Mouse (Mus musculus) small intestine, adult 2 months (tissue): ENCODE data around the gene Cetn3. TPM values are rescaled to one million over a fixed set of nuclear protein-coding genes. Genes with fewer than 3 reads are reported as not detected.

Source experiments
- H3K27ac ChIP-seq: fragments of 200-500 bp; 2 replicates; pipeline ENCODE4 v1.5.1; 2012; ENCODE audit warnings: low read depth, low read length, control low read depth, inconsistent platforms; ENCODE audit not compliant: insufficient read depth
- H3K27me3 ChIP-seq: fragments of 200-500 bp; 2 replicates; pipeline ENCODE4 v1.6.1; 2012; ENCODE audit warnings: mild to moderate bottlenecking, moderate library complexity, low read length, inconsistent platforms; ENCODE audit not compliant: control insufficient read depth, insufficient read depth
- H3K36me3 ChIP-seq: fragments of 200-500 bp; 2 replicates; pipeline ENCODE4 v1.6.1; 2012; ENCODE audit warnings: mild to moderate bottlenecking, low read length, control low read depth, inconsistent platforms; ENCODE audit not compliant: control insufficient read depth, insufficient read depth
- H3K4me1 ChIP-seq: fragments of 200-500 bp; 2 replicates; pipeline ENCODE4 v1.6.1; 2012; ENCODE audit warnings: low read length, inconsistent platforms, mixed read lengths; ENCODE audit not compliant: control insufficient read depth, insufficient read depth, insufficient read length
- H3K4me3 ChIP-seq: fragments of 200-500 bp; 2 replicates; pipeline ENCODE4 v1.5.1; 2012; ENCODE audit warnings: low read depth, mild to moderate bottlenecking, control low read depth, inconsistent platforms, low read length, moderate library complexity
- CTCF ChIP-seq: fragments of 200-500 bp; IDR thresholded peaks from 2 replicates; pipeline ENCODE4 v1.5.1; 2012; ENCODE audit warnings: low read depth, mild to moderate bottlenecking, control low read depth, inconsistent platforms, low read length, moderate library complexity, mixed read lengths; ENCODE audit not compliant: insufficient replicate concordance, insufficient read length; ENCODE audit errors: extremely low read depth
- POLR2A ChIP-seq: fragments of 200-500 bp; IDR thresholded peaks from 2 replicates; pipeline ENCODE4 v1.6.1; 2012; ENCODE audit warnings: low read depth, mild to moderate bottlenecking, control low read depth, inconsistent platforms, low read length, moderate library complexity
- WGBS: fragments of 180-500 bp; shearing (Covaris S2); methylation state at CpG from one replicate; pipeline ENCODE4 v1.1.7; 2018; 5-methylcytosine and 5-hydroxymethylcytosine counted together
- polyA plus RNA-seq: library from polyadenylated mRNA; depleted of rRNA; stranded (reverse); fragments of >200 nt; gene quantifications from 2 replicates; pipeline ENCODE4 v1.2.3, GENCODE M21; 2012

The Cetn3 gene
- polyA plus RNA-seq, 1 experiment = 0.68 TPM

DNA sequence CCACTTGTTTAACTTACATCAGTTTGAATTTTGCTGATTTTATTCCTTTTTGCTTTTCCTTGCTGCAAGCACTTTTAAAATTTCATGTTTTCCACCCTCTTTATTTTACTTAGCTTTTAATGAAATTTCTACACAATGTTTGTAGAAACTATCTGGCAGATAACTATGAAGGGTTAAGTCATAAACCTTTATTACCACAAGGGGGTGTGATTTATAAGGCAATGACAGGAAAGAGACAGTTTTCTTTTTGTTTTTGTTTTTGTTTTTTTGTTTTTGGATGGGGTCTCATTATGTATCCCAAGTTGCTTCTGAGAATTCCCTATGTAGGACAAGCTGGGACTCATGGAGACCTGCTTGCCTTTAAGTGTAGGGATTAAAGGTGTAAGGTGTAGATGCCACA, 39.9 kb downstream of the Cetn3 start:
- H3K27me3 ChIP-seq = no peaks in the 10 kb centered on the region
- no peaks in the 10 kb centered on the region for H3K36me3 ChIP-seq
- TF ChIP-seq POLR2A = no peak
- no peak for TF ChIP-seq CTCF
- no peak overlapping the region for H3K4me3 ChIP-seq
- H3K4me1 ChIP-seq = no peaks in the 10 kb centered on the region
- H3K27ac ChIP-seq = no peak overlapping the region

DNA sequence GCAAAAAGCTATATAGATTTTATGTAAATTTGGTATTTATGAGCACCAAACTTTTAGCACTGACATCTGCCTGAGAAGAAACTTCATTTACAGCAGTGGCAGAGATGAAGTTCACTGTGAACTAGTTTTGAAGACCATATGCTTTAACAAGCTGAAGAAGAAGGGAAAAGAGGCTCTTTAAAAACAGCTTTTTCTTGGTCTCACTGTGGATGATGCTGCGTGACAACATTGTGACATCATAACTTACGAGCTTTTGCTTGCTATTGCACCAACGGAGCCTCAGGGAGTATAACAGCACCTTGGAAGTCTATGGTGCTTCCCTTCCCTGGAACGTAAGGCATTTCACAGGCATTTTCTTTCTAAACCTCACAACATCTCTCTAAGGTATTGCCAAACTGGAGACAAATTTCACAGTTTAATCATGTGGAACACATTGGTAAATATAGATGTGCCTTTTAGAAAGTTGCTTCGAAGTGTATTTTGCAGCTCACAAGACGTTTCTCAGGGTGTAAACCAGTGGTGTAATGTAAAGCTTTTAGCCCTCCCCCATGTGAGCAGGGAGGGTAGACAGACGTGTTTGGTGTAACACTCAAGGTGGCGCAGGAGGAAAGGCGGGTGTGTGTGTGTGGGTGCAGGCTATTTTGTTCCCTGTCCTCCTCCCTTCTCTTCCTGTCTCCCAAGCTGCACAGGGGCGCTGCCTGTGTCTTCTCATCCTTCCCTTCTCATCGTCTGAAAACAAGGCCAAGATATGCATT, 41.9 kb downstream of the Cetn3 start:
- Histone ChIP-seq H3K27ac (no peak overlapping the region), H3K4me3 (no peak overlapping the region), H3K4me1 (no peaks in the 10 kb centered on the region), H3K36me3 (no peaks in the 10 kb centered on the region), H3K27me3 (no peaks in the 10 kb centered on the region)
- no peak for TF ChIP-seq CTCF
- no peak for TF ChIP-seq POLR2A
- WGBS = 72% methylated on average over 11 of the region's 11 CpGs

DNA sequence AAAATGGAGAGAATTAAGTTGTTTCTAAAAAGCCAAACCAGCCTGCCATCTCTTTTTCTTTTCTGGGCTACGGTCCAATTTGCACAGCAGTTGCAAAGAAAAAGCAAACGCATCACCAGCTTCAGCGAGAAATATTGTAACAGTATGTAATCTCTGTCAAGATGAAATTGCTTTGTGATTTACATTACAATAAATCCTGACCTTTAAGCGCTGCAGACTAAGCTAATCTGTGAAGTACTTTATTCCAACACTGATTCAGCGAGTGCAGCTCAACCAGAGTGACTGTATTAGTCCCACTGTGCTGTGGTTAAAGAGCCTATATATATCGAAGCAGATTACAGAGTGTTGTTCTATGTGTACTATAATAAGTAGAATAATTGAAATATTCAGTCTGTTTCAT, 45.6 kb downstream of the Cetn3 start:
- H3K36me3 ChIP-seq = no peaks in the 10 kb centered on the region
- no peak overlapping the region for H3K4me3 ChIP-seq
- TF ChIP-seq POLR2A = no peak
- TF ChIP-seq CTCF = no peak
- H3K27me3 ChIP-seq = no peaks in the 10 kb centered on the region
- no peak overlapping the region for H3K27ac ChIP-seq
- WGBS = 62% methylated on average over 6 of the region's 6 CpGs
- no peaks in the 10 kb centered on the region for H3K4me1 ChIP-seq

DNA sequence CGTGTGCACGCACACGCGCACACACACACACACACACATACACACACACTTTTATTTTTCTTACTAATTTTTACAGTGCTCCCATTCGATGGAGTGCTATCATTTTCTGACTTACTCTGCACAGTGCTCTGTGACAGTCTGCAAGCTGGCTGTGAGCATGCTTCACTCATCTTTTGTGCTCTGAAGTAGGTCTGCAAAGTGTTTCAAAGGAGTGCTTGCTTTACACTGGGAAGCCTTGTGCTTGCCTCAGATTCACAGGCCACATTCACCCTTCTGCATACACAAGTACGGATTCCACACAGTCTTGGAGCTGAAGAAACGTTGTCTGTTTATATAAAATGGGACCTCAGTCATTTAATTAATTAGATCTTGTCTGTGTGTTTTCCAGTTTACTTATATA, 49.0 kb downstream of the Cetn3 start:
- H3K4me3 ChIP-seq = no peak overlapping the region
- WGBS = 82% methylated on average over 7 of the region's 7 CpGs
- no peaks in the 10 kb centered on the region for H3K27me3 ChIP-seq
- no peaks in the 10 kb centered on the region for H3K36me3 ChIP-seq
- H3K27ac ChIP-seq = no peak overlapping the region
- H3K4me1 ChIP-seq = no peaks in the 10 kb centered on the region
- TF ChIP-seq CTCF (no peak), POLR2A (no peak)

DNA sequence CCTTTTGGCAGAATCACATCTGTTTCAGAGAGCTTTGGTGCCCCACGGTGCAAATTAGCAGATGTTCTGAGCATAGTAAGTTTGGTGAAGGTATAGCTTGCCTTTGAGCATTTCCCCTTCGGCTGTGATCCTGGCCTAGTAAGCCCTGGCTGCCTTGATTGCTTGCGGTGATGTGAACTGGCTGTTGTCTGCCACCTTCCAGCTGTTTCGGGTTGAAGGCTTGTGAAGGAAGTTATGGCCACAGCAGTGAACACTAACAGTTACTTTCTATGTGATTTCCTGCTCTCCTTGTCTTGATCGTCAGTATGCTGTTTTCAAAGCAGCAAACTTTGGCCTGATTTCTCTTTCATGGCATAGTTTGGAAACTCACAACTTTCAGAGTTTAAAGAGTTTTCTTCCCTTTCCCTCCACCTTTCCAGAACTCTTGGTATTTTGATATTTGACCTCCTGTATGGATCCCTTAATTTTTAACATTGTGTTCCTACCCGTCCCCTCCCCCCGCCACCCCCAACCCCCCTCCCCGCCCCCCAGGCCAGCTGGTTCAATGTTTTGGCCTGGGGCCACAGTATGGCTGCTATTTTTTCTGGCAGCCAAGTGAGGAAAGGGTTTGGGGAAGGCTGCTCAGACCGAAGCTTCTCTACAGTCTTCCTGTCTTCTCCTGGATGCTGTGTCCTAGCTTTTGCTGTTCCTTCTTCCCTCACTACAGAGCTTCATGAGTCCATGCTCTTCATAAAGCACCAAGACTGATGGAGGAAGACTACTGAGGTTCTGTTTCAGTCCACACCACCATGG, 53.7 kb downstream of the Cetn3 start:
- no peak for TF ChIP-seq CTCF
- TF ChIP-seq POLR2A = no peak
- 74% methylated on average over 9 of the region's 9 CpGs for WGBS
- H3K4me1 ChIP-seq = no peaks in the 10 kb centered on the region
- no peaks in the 10 kb centered on the region for H3K27me3 ChIP-seq
- no peak overlapping the region for H3K27ac ChIP-seq
- no peaks in the 10 kb centered on the region for H3K36me3 ChIP-seq
- no peak overlapping the region for H3K4me3 ChIP-seq

DNA sequence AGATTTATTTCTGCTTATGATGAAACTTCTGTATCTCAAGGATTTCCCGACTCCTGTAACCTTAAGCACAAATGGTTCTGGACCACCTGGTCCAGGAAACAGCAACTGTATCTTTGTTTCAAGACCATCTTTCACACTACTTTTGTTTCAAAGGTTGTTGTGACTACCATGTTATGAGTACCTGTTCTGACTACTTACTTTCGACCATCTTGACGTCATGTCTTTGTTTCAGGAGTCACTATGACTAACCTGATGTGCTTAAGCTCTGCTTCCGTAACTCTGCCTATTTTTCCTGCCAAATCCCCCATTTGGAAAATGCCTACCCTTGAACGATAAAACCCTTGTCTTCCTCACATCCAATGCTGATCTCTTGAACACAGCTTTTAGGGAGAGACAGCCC, 55.1 kb downstream of the Cetn3 start:
- Histone ChIP-seq H3K4me3 (no peak overlapping the region), H3K4me1 (no peaks in the 10 kb centered on the region), H3K27ac (no peak overlapping the region), H3K27me3 (no peaks in the 10 kb centered on the region), H3K36me3 (no peaks in the 10 kb centered on the region)
- 91% methylated on average over 5 of the region's 5 CpGs for WGBS
- TF ChIP-seq POLR2A (no peak), CTCF (no peak)

DNA sequence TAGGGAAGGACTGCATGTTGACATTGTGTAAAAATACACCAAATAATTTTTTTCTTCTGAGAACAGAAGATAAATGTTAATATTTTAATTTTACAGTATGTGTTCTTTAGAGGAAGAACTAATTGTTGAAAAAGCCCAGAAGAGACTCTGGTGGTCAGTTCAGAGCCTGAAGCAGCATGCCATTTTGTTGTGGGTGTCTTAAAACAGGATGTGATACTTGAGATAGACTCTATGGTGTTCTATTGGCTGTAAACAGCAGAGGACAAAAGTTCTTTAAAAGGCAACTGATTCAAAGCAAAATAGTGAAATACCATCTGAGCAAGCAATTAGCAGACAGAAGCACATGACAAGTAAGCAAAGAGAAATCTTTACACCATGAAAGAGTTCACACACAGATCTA, 56.1 kb downstream of the Cetn3 start:
- Histone ChIP-seq H3K4me3 (no peak overlapping the region), H3K27me3 (no peaks in the 10 kb centered on the region), H3K4me1 (no peaks in the 10 kb centered on the region), H3K27ac (no peak overlapping the region), H3K36me3 (no peaks in the 10 kb centered on the region)
- TF ChIP-seq POLR2A = no peak
- no peak for TF ChIP-seq CTCF
